Comparison of ENCODE assay signal across 9 mouse cellular contexts in the genomic region with DNA sequence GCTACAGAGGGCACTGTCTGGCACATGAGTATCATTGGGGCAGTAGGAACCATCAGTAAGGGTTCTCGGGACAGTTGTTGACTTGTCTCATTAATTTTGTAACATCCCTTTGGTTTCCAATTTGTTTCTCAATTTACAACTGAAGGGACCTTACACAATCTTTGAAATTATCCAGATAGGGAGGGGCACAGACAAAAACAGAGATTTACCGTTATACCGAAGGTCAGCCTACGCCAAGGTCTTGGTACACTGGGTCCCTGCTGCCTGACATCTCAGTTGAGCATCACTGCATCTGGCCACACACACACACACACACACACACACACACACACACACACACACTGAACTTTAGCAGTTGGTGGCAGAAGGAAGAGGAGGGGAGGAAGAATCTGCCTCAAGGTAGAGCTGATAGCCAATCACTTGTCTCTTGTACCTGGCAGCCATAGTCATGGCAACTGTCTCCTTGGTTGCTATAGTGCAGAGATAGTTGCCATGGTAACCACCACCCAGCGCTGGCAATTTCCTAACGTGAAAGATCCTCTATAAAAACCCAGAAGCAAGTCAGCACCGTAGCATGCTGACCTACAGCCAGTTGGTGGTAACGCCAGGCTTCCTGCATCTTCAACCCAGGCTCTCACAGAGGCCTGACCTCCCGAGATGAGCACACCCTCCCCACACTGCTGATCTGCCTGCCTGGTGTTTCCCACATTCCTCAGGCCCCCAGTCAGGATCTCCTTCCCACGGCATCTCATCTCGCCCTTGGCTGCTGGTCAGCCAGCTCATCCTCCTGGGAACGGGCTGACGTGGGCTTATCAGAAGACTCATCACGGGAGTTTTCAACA. TPM values are rescaled to one million over a fixed set of nuclear protein-coding genes. Genes with fewer than 3 reads are reported as not detected.
DNase-seq lines count a peak whose midpoint lies in the region; ATAC-seq and TF ChIP-seq lines count a peak whose summit lies in the region.
"Had no signal": no experiment of that assay in that cellular context is flagged by ENCODE, and none has a peak within 500 bp of the region (broad histone marks: within the 10 kb centered on the region; RNA-seq: fewer than 3 reads in every experiment).

No protein-coding gene starts in this region.

- no peaks in the 10 kb centered on the region for H3K4me1 ChIP-seq in lung, embryonic 14.5 days (ENCODE audit: insufficient read depth)
- H3K4me1 ChIP-seq in hindbrain, embryonic 16.5 days (ENCODE audit: control insufficient read depth, insufficient read depth, low read depth, low read length), result peaks cover 12% of the 10 kb centered on the region
- H3K4me1 ChIP-seq in midbrain, embryonic 11.5 days (ENCODE audit: control insufficient read depth, insufficient read depth, low read length), result peaks cover 4% of the 10 kb centered on the region; the same call in 1 of the 2 replicates
- H3K4me1 ChIP-seq in liver, embryonic 12.5 days, result peaks cover 7% of the 10 kb centered on the region; the same call in 1 of the 2 replicates

- WGBS in lung, embryonic 14.5 days, result 33% methylated on average over 14 of the region's 14 CpGs
- 31% methylated on average over 14 of the region's 14 CpGs for WGBS in hindbrain, embryonic 16.5 days
- WGBS in midbrain, embryonic 11.5 days, result 55% methylated on average over 14 of the region's 14 CpGs
- whole genome bisulfite sequencing in liver, embryonic 12.5 days (ENCODE audit: insufficient replicate concordance), result 35% methylated on average over 14 of the region's 14 CpGs

- TF ChIP-seq CTCF in lung, embryonic 14.5 days (IDR thresholded peaks at IDR 0.05; ENCODE audit: low read depth), result no peak

- no peaks in the 10 kb centered on the region for H3K36me3 ChIP-seq in lung, embryonic 14.5 days (ENCODE audit: insufficient read depth)
- no peaks in the 10 kb centered on the region for H3K36me3 ChIP-seq in hindbrain, embryonic 16.5 days (ENCODE audit: control insufficient read depth, insufficient read depth, low read length)
- no peaks in the 10 kb centered on the region for H3K36me3 ChIP-seq in midbrain, embryonic 11.5 days (ENCODE audit: control insufficient read depth, insufficient read depth, low read length)
- no peaks in the 10 kb centered on the region for H3K36me3 ChIP-seq in liver, embryonic 12.5 days

- no peak overlapping the region for H3K27ac ChIP-seq in lung, embryonic 14.5 days (ENCODE audit: low read depth)
- peak overlapping the region; percentile 89 for H3K27ac ChIP-seq in hindbrain, embryonic 16.5 days (ENCODE audit: low read depth, low read length)
- H3K27ac ChIP-seq in midbrain, embryonic 11.5 days (ENCODE audit: low read depth, low read length), result no peak overlapping the region
- no peak overlapping the region for H3K27ac ChIP-seq in liver, embryonic 12.5 days

- H3K9me3 ChIP-seq in lung, embryonic 14.5 days (ENCODE audit: low read depth, low read length), result no peaks in the 10 kb centered on the region
- H3K9me3 ChIP-seq in hindbrain, embryonic 16.5 days (ENCODE audit: control insufficient read depth, low read length), result no peaks in the 10 kb centered on the region
- H3K9me3 ChIP-seq in midbrain, embryonic 11.5 days (ENCODE audit: control insufficient read depth, low read length), result no peaks in the 10 kb centered on the region
- no peaks in the 10 kb centered on the region for H3K9me3 ChIP-seq in liver, embryonic 12.5 days (replicated peaks)

- no peak overlapping the region for H3K4me3 ChIP-seq in lung, embryonic 14.5 days (ENCODE audit: low read depth, low read length)
- no peak overlapping the region for H3K4me3 ChIP-seq in hindbrain, embryonic 16.5 days (ENCODE audit: low read length)
- no peak overlapping the region for H3K4me3 ChIP-seq in midbrain, embryonic 11.5 days (ENCODE audit: low read depth, low read length)
- H3K4me3 ChIP-seq in liver, embryonic 12.5 days, result no peak overlapping the region

- H3K4me2 ChIP-seq in lung, embryonic 14.5 days, result no peak overlapping the region
- H3K4me2 ChIP-seq in hindbrain, embryonic 16.5 days (ENCODE audit: low read length), result peak overlapping the region; percentile 51
- H3K4me2 ChIP-seq in midbrain, embryonic 11.5 days, result 0 out of 2 replicates have a peak overlapping the region, but pooled peaks have one; percentile 7
- no peak overlapping the region for H3K4me2 ChIP-seq in liver, embryonic 12.5 days

- ATAC-seq in lung, embryonic 14.5 days (ENCODE audit: insufficient read depth), result no peak
- peak; percentile 98 for ATAC-seq in frontal cortex, adult (ENCODE audit: low TSS enrichment)
- ATAC-seq in hindbrain, embryonic 16.5 days, result peak; percentile 95
- peak; percentile 77 for ATAC-seq in midbrain, embryonic 11.5 days (ENCODE audit: low FRiP score)
- no peak for ATAC-seq in liver, embryonic 12.5 days

- H3K9ac ChIP-seq in lung, embryonic 14.5 days, result no peak overlapping the region
- peak overlapping the region; percentile 57 for H3K9ac ChIP-seq in hindbrain, embryonic 16.5 days (ENCODE audit: low read depth, low read length)
- no peak overlapping the region for H3K9ac ChIP-seq in midbrain, embryonic 11.5 days (ENCODE audit: low read length)
- no peak overlapping the region for H3K9ac ChIP-seq in liver, embryonic 12.5 days

- peak; percentile 48 for DNase-seq in lung, embryonic 14.5 days
- DNase-seq in lung, postnatal 36 days, result no peak
- peak; percentile 39 for DNase-seq in adipocyte (ENCODE audit: low spot score)
- DNase-seq in midbrain, embryonic 11.5 days (ENCODE audit: low spot score, missing footprints), result peak; percentile 90
- no peak for DNase-seq in spleen, postnatal 14 days (ENCODE audit: low spot score in 2 of 2)

- H3K27me3 ChIP-seq in lung, embryonic 14.5 days (ENCODE audit: insufficient read depth, low read length), result no peaks in the 10 kb centered on the region
- no peaks in the 10 kb centered on the region for H3K27me3 ChIP-seq in hindbrain, embryonic 16.5 days (replicated peaks; ENCODE audit: control insufficient read depth, insufficient read depth, low read length)
- no peaks in the 10 kb centered on the region for H3K27me3 ChIP-seq in midbrain, embryonic 11.5 days (ENCODE audit: control insufficient read depth, insufficient read depth, low read length)
- no peaks in the 10 kb centered on the region for H3K27me3 ChIP-seq in liver, embryonic 12.5 days (replicated peaks)

RNA-seq across cellular contexts. Expression of a gene that starts 15.2 kb away (rescaled TPM):
- polyA plus RNA-seq in lung, embryonic 14.5 days (2014; fragmentation: Nextera tagmentation; extraction: Ambion mirVana), result 97.6 and 98.1 TPM in 2 replicates
- polyA plus RNA-seq in hindbrain, embryonic 16.5 days (2015; fragmentation: Nextera tagmentation; extraction: Ambion mirVana), result 172 and 178 TPM in 2 replicates
- 117 and 119 TPM in 2 replicates for polyA plus RNA-seq in midbrain, embryonic 11.5 days (2014; fragmentation: Nextera tagmentation; extraction: Ambion mirVana)
- polyA plus RNA-seq in liver, embryonic 12.5 days (2016; fragmentation: Nextera tagmentation; extraction: Ambion mirVana), result 57.5 and 59.1 TPM in 2 replicates

RNA-seq across cellular contexts. Expression of a gene that starts 27.3 kb away (rescaled TPM):
- polyA plus RNA-seq in lung, embryonic 14.5 days (2014; fragmentation: Nextera tagmentation; extraction: Ambion mirVana), result 6.2 TPM in 2 replicates
- 0.80 and 0.82 TPM in 2 replicates for polyA plus RNA-seq in hindbrain, embryonic 16.5 days (2015; fragmentation: Nextera tagmentation; extraction: Ambion mirVana)
- polyA plus RNA-seq in midbrain, embryonic 11.5 days (2014; fragmentation: Nextera tagmentation; extraction: Ambion mirVana), result 0.18 and 0.22 TPM in 2 replicates
- polyA plus RNA-seq in liver, embryonic 12.5 days (2016; fragmentation: Nextera tagmentation; extraction: Ambion mirVana), result 1.3 and 1.4 TPM in 2 replicates

RNA-seq across cellular contexts. Expression of a gene that starts 31.2 kb away (rescaled TPM):
- polyA plus RNA-seq in lung, embryonic 14.5 days (2014; fragmentation: Nextera tagmentation; extraction: Ambion mirVana), result 0.86 and 1.5 TPM in 2 replicates
- polyA plus RNA-seq in hindbrain, embryonic 16.5 days (2015; fragmentation: Nextera tagmentation; extraction: Ambion mirVana), result not detected in 2 replicates
- not detected in 2 replicates for polyA plus RNA-seq in midbrain, embryonic 11.5 days (2014; fragmentation: Nextera tagmentation; extraction: Ambion mirVana)
- polyA plus RNA-seq in liver, embryonic 12.5 days (2016; fragmentation: Nextera tagmentation; extraction: Ambion mirVana), result 0.56 TPM in 1 of 2 replicates, not detected in the other
- polyA plus RNA-seq: limb, embryonic 11.5 days had no signal

RNA-seq across cellular contexts. Expression of a gene that starts 32.7 kb away (rescaled TPM):
- polyA plus RNA-seq in lung, embryonic 14.5 days (2014; fragmentation: Nextera tagmentation; extraction: Ambion mirVana), result 28.5 and 32.7 TPM in 2 replicates
- polyA plus RNA-seq in hindbrain, embryonic 16.5 days (2015; fragmentation: Nextera tagmentation; extraction: Ambion mirVana), result 32.2 and 36.7 TPM in 2 replicates
- polyA plus RNA-seq in midbrain, embryonic 11.5 days (2014; fragmentation: Nextera tagmentation; extraction: Ambion mirVana), result 43.4 and 48.6 TPM in 2 replicates
- 26.4 and 27.2 TPM in 2 replicates for polyA plus RNA-seq in liver, embryonic 12.5 days (2016; fragmentation: Nextera tagmentation; extraction: Ambion mirVana)

RNA-seq across cellular contexts. Expression of a gene that starts 50.0 kb away (rescaled TPM):
- not detected in 2 replicates for polyA plus RNA-seq in lung, embryonic 14.5 days (2014; fragmentation: Nextera tagmentation; extraction: Ambion mirVana)
- not detected in 2 replicates for polyA plus RNA-seq in hindbrain, embryonic 16.5 days (2015; fragmentation: Nextera tagmentation; extraction: Ambion mirVana)
- not detected in 2 replicates for polyA plus RNA-seq in midbrain, embryonic 11.5 days (2014; fragmentation: Nextera tagmentation; extraction: Ambion mirVana)
- not detected in 2 replicates for polyA plus RNA-seq in liver, embryonic 12.5 days (2016; fragmentation: Nextera tagmentation; extraction: Ambion mirVana)
- polyA plus RNA-seq: limb, embryonic 11.5 days had no signal

Comparison
In these comparisons a context has a peak if more than half of its experiments do, and no peak if none do; other contexts are left out.
1. DNase-seq: peak in lung, embryonic 14.5 days (single experiment), adipocyte (single experiment) and midbrain, embryonic 11.5 days (single experiment); none in lung, postnatal 36 days (single experiment) and spleen, postnatal 14 days (0 of 2).
2. ATAC-seq: peak in frontal cortex, adult (single experiment), hindbrain, embryonic 16.5 days (single experiment) and midbrain, embryonic 11.5 days (single experiment); none in lung, embryonic 14.5 days (single experiment) and liver, embryonic 12.5 days (single experiment).
3. H3K4me2 ChIP-seq: peak in hindbrain, embryonic 16.5 days (single experiment) and midbrain, embryonic 11.5 days (single experiment); none in lung, embryonic 14.5 days (single experiment) and liver, embryonic 12.5 days (single experiment).